Mouse (Mus musculus) MEL (cell line): Measurements from ENCODE around the gene Hnrnph1. TPM values are rescaled to one million over a fixed set of nuclear protein-coding genes. Genes with fewer than 3 reads are reported as not detected.
A peak's percentile ranks its signal among the peaks of the same experiment; 100 is the strongest.

ENCODE experiments used
- DNase-seq: peaks from one replicate; pipeline ENCODE4 v3.0.0; 2011; ENCODE audit warnings: low read depth, low spot score
- H3K27ac ChIP-seq: 2 replicates; pipeline ENCODE4 v1.5.1; 2012; ENCODE audit warnings: low read depth, mild to moderate bottlenecking, control low read depth, low read length, moderate library complexity; ENCODE audit not compliant: control insufficient read depth
- H3K27me3 ChIP-seq, 2 experiments: fragments of 150-350 bp in 1 of 2; sonication (generic) in 1 of 2; 2 replicates each; pipeline ENCODE4 v1.6.1; 2012; ENCODE audit warnings: low read length in 2 of 2, mild to moderate bottlenecking in 2 of 2, improper control_type of control experiment in 1 of 2, moderate library complexity in 1 of 2; ENCODE audit not compliant: insufficient read depth in 2 of 2, control insufficient read depth in 1 of 2
- H3K36me3 ChIP-seq, 2 experiments: 2 replicates each; pipeline ENCODE4 v1.6.1; 2012 to 2014; ENCODE audit warnings: low read length in 2 of 2, improper control_type of control experiment in 1 of 2, inconsistent platforms in 1 of 2, mild to moderate bottlenecking in 1 of 2; ENCODE audit not compliant: insufficient read depth in 2 of 2, control insufficient read depth in 1 of 2
- H3K4me1 ChIP-seq, 2 experiments: fragments of 150-350 bp in 1 of 2; sonication (generic) in 1 of 2; 2 replicates each; pipeline ENCODE4 v1.6.1; 2012; ENCODE audit warnings: low read length in 2 of 2, improper control_type of control experiment in 1 of 2, mild to moderate bottlenecking in 1 of 2; ENCODE audit not compliant: insufficient read depth in 2 of 2, control insufficient read depth in 1 of 2
- H3K4me3 ChIP-seq, 2 experiments: fragments of 150-350 bp in 1 of 2; sonication (generic) in 1 of 2; 2 replicates each; pipeline ENCODE4 v1.5.1; 2012; ENCODE audit warnings: low read depth in 2 of 2, low read length in 2 of 2, mild to moderate bottlenecking in 2 of 2, moderate library complexity in 2 of 2, control low read depth in 1 of 2, improper control_type of control experiment in 1 of 2; ENCODE audit not compliant: control insufficient read depth in 1 of 2, insufficient read depth in 1 of 2
- H3K79me2 ChIP-seq: 2 replicates; pipeline ENCODE4 v1.6.1; 2012; ENCODE audit warnings: mild to moderate bottlenecking, low read length, moderate library complexity; ENCODE audit not compliant: control insufficient read depth, poor library complexity, insufficient read depth
- H3K9ac ChIP-seq: 2 replicates; pipeline ENCODE4 v1.6.1; 2012; ENCODE audit warnings: low read depth, mild to moderate bottlenecking, control low read depth, low read length, moderate library complexity; ENCODE audit not compliant: control insufficient read depth, poor library complexity, severe bottlenecking
- H3K9me3 ChIP-seq: fragments of 150-350 bp; sonication (generic); replicated peaks from 2 replicates; pipeline ENCODE4 v1.6.1; 2012; ENCODE audit warnings: mild to moderate bottlenecking, low read length, improper control_type of control experiment, moderate library complexity; ENCODE audit not compliant: insufficient read depth
- CHD2 ChIP-seq: IDR thresholded peaks from 2 replicates; pipeline ENCODE4 v1.6.1; 2011; ENCODE audit warnings: low read length, improper control_type of control experiment
- CTCF ChIP-seq, 3 experiments: IDR thresholded peaks in 2 of 3; conservative IDR thresholded peaks in 1 of 3; 2 replicates each; pipeline ENCODE4 v1.5.1; 2011 to 2012; ENCODE audit warnings: low read length in 3 of 3, low read depth in 2 of 3, mild to moderate bottlenecking in 2 of 3, improper control_type of control experiment in 1 of 3, inconsistent platforms in 1 of 3, mixed read lengths in 1 of 3, moderate library complexity in 1 of 3; ENCODE audit not compliant: control insufficient read depth in 1 of 3, insufficient read depth in 1 of 3, poor library complexity in 1 of 3, severe bottlenecking in 1 of 3
- E2F4 ChIP-seq: IDR thresholded peaks from 2 replicates; pipeline ENCODE4 v1.6.1; 2011; ENCODE audit warnings: low read depth, low read length, improper control_type of control experiment, borderline replicate concordance
- ELF1 ChIP-seq: IDR thresholded peaks from 2 replicates; pipeline ENCODE4 v1.6.1; 2014; ENCODE audit warnings: low read depth, mild to moderate bottlenecking, inconsistent platforms, low read length, improper control_type of control experiment, moderate library complexity
- KAT2A ChIP-seq: conservative IDR thresholded peaks from 2 replicates; pipeline ENCODE4 v1.6.1; 2012; ENCODE audit warnings: low read depth, low read length, improper control_type of control experiment, inconsistent platforms
- MXI1 ChIP-seq: IDR thresholded peaks from 2 replicates; pipeline ENCODE4 v1.6.1; 2011; ENCODE audit warnings: mild to moderate bottlenecking, low read depth, low read length, improper control_type of control experiment
- MYB ChIP-seq: IDR thresholded peaks from 2 replicates; pipeline ENCODE4 v1.6.1; 2011; ENCODE audit warnings: mild to moderate bottlenecking, low read depth, low read length, improper control_type of control experiment
- MYC ChIP-seq: IDR thresholded peaks from 2 replicates; pipeline ENCODE4 v1.6.1; 2011; ENCODE audit warnings: low read depth, mild to moderate bottlenecking, low read length, improper control_type of control experiment, moderate library complexity
- POLR2AphosphoS5 ChIP-seq: IDR thresholded peaks from 2 replicates; pipeline ENCODE4 v1.6.1; 2012; ENCODE audit warnings: low read depth, borderline replicate concordance, mild to moderate bottlenecking, inconsistent platforms, low read length, moderate library complexity, mixed read lengths
- SMC3 ChIP-seq: IDR thresholded peaks from 2 replicates; pipeline ENCODE4 v1.6.1; 2011; ENCODE audit warnings: low read depth, low read length, improper control_type of control experiment
- TAL1 ChIP-seq: IDR thresholded peaks from 2 replicates; pipeline ENCODE4 v1.6.1; 2012; ENCODE audit warnings: mild to moderate bottlenecking, inconsistent platforms, low read length, moderate library complexity, mixed read lengths
- TBP ChIP-seq: IDR thresholded peaks from 2 replicates; pipeline ENCODE4 v1.8.0; 2011; ENCODE audit warnings: low read depth, low read length, improper control_type of control experiment
- TCF12 ChIP-seq: IDR thresholded peaks from 2 replicates; pipeline ENCODE4 v1.6.1; 2014; ENCODE audit warnings: low read depth, mild to moderate bottlenecking, inconsistent platforms, low read length, improper control_type of control experiment, moderate library complexity
- USF2 ChIP-seq, 2 experiments: IDR thresholded peaks; 2 replicates each; pipeline ENCODE4 v1.6.1; 2011 to 2012; ENCODE audit warnings: improper control_type of control experiment in 2 of 2, low read length in 2 of 2, borderline replicate concordance in 1 of 2, inconsistent platforms in 1 of 2, low read depth in 1 of 2, mild to moderate bottlenecking in 1 of 2; ENCODE audit not compliant: insufficient read depth in 1 of 2
- ZC3H11A ChIP-seq: IDR thresholded peaks from 2 replicates; pipeline ENCODE4 v1.6.1; 2012; ENCODE audit warnings: low read depth, mild to moderate bottlenecking, inconsistent platforms, low read length, improper control_type of control experiment
- ZNF384 ChIP-seq: IDR thresholded peaks from 2 replicates; pipeline ENCODE4 v1.6.1; 2012; ENCODE audit warnings: low read depth, mild to moderate bottlenecking, inconsistent platforms, low read length, improper control_type of control experiment
- polyA plus RNA-seq, 2 experiments: library from polyadenylated mRNA; stranded (reverse) in 1 of 2; unstranded in 1 of 2; fragments of >175 nt in 1 of 2; fragments of >200 nt in 1 of 2; gene quantifications; 2 replicates each; pipeline versions ENCODE4 v1.2.1 to v1.2.4; 2012; ENCODE audit warnings: low replicate concordance in 2 of 2, low read depth in 1 of 2; ENCODE audit not compliant: insufficient read length in 2 of 2, insufficient read depth in 1 of 2, missing spikeins in 1 of 2
- total RNA-seq: library from RNA; depleted of rRNA; stranded (reverse); fragments of 300-350 nt; gene quantifications from 2 replicates; pipeline ENCODE4 v1.2.3, GENCODE M21; 2012; rRNA removed

The Hnrnph1 gene
- total and polyA plus RNA-seq, 3 experiments: 227 to 552 (median 425) TPM

- H3K4me3 ChIP-seq: no peak overlapping the region
- no peak overlapping the region for H3K27ac ChIP-seq
- peak; percentile 41 for DNase-seq
- peaks cover 7% of the 10 kb centered on the region; the same call in 1 of the 2 replicates for H3K79me2 ChIP-seq
- H3K9ac ChIP-seq: no peak overlapping the region
- H3K9me3 ChIP-seq: no peaks in the 10 kb centered on the region
- H3K27me3 ChIP-seq: no peaks in the 10 kb centered on the region
- peaks cover 7 to 17% of the 10 kb centered on the region in 2 experiments for H3K4me1 ChIP-seq
- TF ChIP-seq ELF1 (no peak), ZNF384 (no peak), MYB (no peak), KAT2A (no peak), SMC3 (no peak), ZC3H11A (no peak), E2F4 (no peak), POLR2AphosphoS5 (no peak), MXI1 (no peak), CTCF (IDR thresholded peaks at IDR 0.05 in 2 of 3, conservative IDR thresholded peaks at IDR 0.05 in 1 of 3; ENCODE audit: control insufficient read depth in 1 of 3, insufficient read depth in 1 of 3, low read depth in 2 of 3, low read length in 3 of 3, poor library complexity in 1 of 3, severe bottlenecking in 1 of 3) (no peak), TBP (no peak), USF2 (IDR thresholded peaks at IDR 0.05; ENCODE audit: borderline replicate concordance in 1 of 2, insufficient read depth in 1 of 2, low read depth in 1 of 2, low read length in 2 of 2) (no peak), TCF12 (no peak), TAL1 (no peak), CHD2 (no peak), MYC (no peak)
- TF ChIP-seq, all 39 proteins: peak for 0
- peaks cover 0 to 13% of the 10 kb centered on the region in 2 experiments; a peak in 2 of 4 replicates for H3K36me3 ChIP-seq
These were observed 56.1 kb downstream of the Hnrnph1 start for GRCm38 (mm10) chr11:50432896-50433295.

Other genes starting within 250 kb of the Hnrnph1 start
- 17.7 and 18.6 TPM in 2 replicates for gene Tbc1d9b, start 245.6 kb upstream of the Hnrnph1 start, total RNA-seq
- gene Tbc1d9b, start 245.6 kb upstream of the Hnrnph1 start, polyA plus RNA-seq: 10 to 100 TPM in 1 of 2 experiments, not detected in 1; 32.5 TPM
- gene Mrnip, start 202.5 kb upstream of the Hnrnph1 start, total RNA-seq: 10.6 and 12.1 TPM in 2 replicates
- 1 to 10 TPM in 1 of 2 experiments, not detected in 1; 8.6 TPM for gene Mrnip, start 202.5 kb upstream of the Hnrnph1 start, polyA plus RNA-seq
- gene Sqstm1, start 166.2 kb upstream of the Hnrnph1 start, total RNA-seq: 223 and 240 TPM in 2 replicates
- 100 to 1,000 TPM in 1 of 2 experiments, not detected in 1; 187 TPM for gene Sqstm1, start 166.2 kb upstream of the Hnrnph1 start, polyA plus RNA-seq
- gene Mgat4b, start 166.1 kb upstream of the Hnrnph1 start, total RNA-seq: 22.3 and 33.7 TPM in 2 replicates
- gene Mgat4b, start 166.1 kb upstream of the Hnrnph1 start, polyA plus RNA-seq: 10 to 100 TPM in 1 of 2 experiments, not detected in 1; 69.4 TPM
- gene Ltc4s, start 138.4 kb upstream of the Hnrnph1 start, total RNA-seq: 1.6 and 3.1 TPM in 2 replicates
- 1 to 10 TPM in 1 of 2 experiments, not detected in 1; 3.4 TPM for gene Ltc4s, start 138.4 kb upstream of the Hnrnph1 start, polyA plus RNA-seq
- gene Maml1, start 84.7 kb upstream of the Hnrnph1 start, total RNA-seq: 3.8 and 4.5 TPM in 2 replicates
- 10 to 100 TPM in 1 of 2 experiments, not detected in 1; 12.6 TPM for gene Maml1, start 84.7 kb upstream of the Hnrnph1 start, polyA plus RNA-seq
- 785 and 867 TPM in 2 replicates for gene Canx, start 51.3 kb upstream of the Hnrnph1 start, total RNA-seq
- gene Canx, start 51.3 kb upstream of the Hnrnph1 start, polyA plus RNA-seq: 100 to 1,000 TPM; 390 to 464 TPM
- 0.23 and 0.42 TPM in 2 replicates for gene Cby3, start 22.5 kb upstream of the Hnrnph1 start, total RNA-seq
- gene Cby3, start 22.5 kb upstream of the Hnrnph1 start, polyA plus RNA-seq: under 1 TPM in 1 of 2 experiments, not detected in 1; 0.31 TPM
- gene Rufy1, start 54.1 kb downstream of the Hnrnph1 start, total RNA-seq: 13.8 and 18.4 TPM in 2 replicates
- 10 to 100 TPM in 1 of 2 experiments, not detected in 1; 17.8 TPM for gene Rufy1, start 54.1 kb downstream of the Hnrnph1 start, polyA plus RNA-seq
- gene Adamts2, start 225.1 kb downstream of the Hnrnph1 start, total RNA-seq: not detected in 2 replicates
- gene Adamts2, start 225.1 kb downstream of the Hnrnph1 start, polyA plus RNA-seq: not detected